Mouse (Mus musculus) small intestine, adult 2 months (tissue): ENCODE measurements around the gene Iqgap1. TPM values are rescaled to one million over a fixed set of nuclear protein-coding genes. Genes with fewer than 3 reads are reported as not detected.

Source experiments
- H3K27ac ChIP-seq: fragments of 200-500 bp; 2 replicates; pipeline ENCODE4 v1.5.1; 2012; ENCODE audit warnings: low read depth, low read length, control low read depth, inconsistent platforms; ENCODE audit not compliant: insufficient read depth
- H3K27me3 ChIP-seq: fragments of 200-500 bp; 2 replicates; pipeline ENCODE4 v1.6.1; 2012; ENCODE audit warnings: mild to moderate bottlenecking, moderate library complexity, low read length, inconsistent platforms; ENCODE audit not compliant: control insufficient read depth, insufficient read depth
- H3K36me3 ChIP-seq: fragments of 200-500 bp; 2 replicates; pipeline ENCODE4 v1.6.1; 2012; ENCODE audit warnings: mild to moderate bottlenecking, low read length, control low read depth, inconsistent platforms; ENCODE audit not compliant: control insufficient read depth, insufficient read depth
- H3K4me1 ChIP-seq: fragments of 200-500 bp; 2 replicates; pipeline ENCODE4 v1.6.1; 2012; ENCODE audit warnings: low read length, inconsistent platforms, mixed read lengths; ENCODE audit not compliant: control insufficient read depth, insufficient read depth, insufficient read length
- H3K4me3 ChIP-seq: fragments of 200-500 bp; 2 replicates; pipeline ENCODE4 v1.5.1; 2012; ENCODE audit warnings: low read depth, mild to moderate bottlenecking, control low read depth, inconsistent platforms, low read length, moderate library complexity
- CTCF ChIP-seq: fragments of 200-500 bp; IDR thresholded peaks from 2 replicates; pipeline ENCODE4 v1.5.1; 2012; ENCODE audit warnings: low read depth, mild to moderate bottlenecking, control low read depth, inconsistent platforms, low read length, moderate library complexity, mixed read lengths; ENCODE audit not compliant: insufficient replicate concordance, insufficient read length; ENCODE audit errors: extremely low read depth
- POLR2A ChIP-seq: fragments of 200-500 bp; IDR thresholded peaks from 2 replicates; pipeline ENCODE4 v1.6.1; 2012; ENCODE audit warnings: low read depth, mild to moderate bottlenecking, control low read depth, inconsistent platforms, low read length, moderate library complexity
- WGBS: fragments of 180-500 bp; shearing (Covaris S2); methylation state at CpG from one replicate; pipeline ENCODE4 v1.1.7; 2018; 5-methylcytosine and 5-hydroxymethylcytosine counted together
- polyA plus RNA-seq: library from polyadenylated mRNA; depleted of rRNA; stranded (reverse); fragments of >200 nt; gene quantifications from 2 replicates; pipeline ENCODE4 v1.2.3, GENCODE M21; 2012

Gene Iqgap1
- polyA plus RNA-seq, 1 experiment, result 28.9 TPM

GRCm38 (mm10) chr7:80711496-80711895 lies 114.3 kb downstream of the Iqgap1 start:
- no peak overlapping the region for H3K27ac ChIP-seq
- peaks cover 41% of the 10 kb centered on the region for H3K36me3 ChIP-seq
- H3K4me1 ChIP-seq, result no peaks in the 10 kb centered on the region
- H3K27me3 ChIP-seq, result no peaks in the 10 kb centered on the region
- WGBS, result 62% methylated on average over 8 of the region's 8 CpGs
- no peak for TF ChIP-seq CTCF
- TF ChIP-seq POLR2A, result no peak
- H3K4me3 ChIP-seq, result no peak overlapping the region

GRCm38 (mm10) chr7:80710333-80710732 lies 115.4 kb downstream of the Iqgap1 start:
- 97% methylated on average over 7 of the region's 7 CpGs for WGBS
- no peaks in the 10 kb centered on the region for H3K27me3 ChIP-seq
- H3K4me1 ChIP-seq, result no peaks in the 10 kb centered on the region
- TF ChIP-seq POLR2A (no peak), CTCF (no peak)
- H3K27ac ChIP-seq, result no peak overlapping the region
- H3K36me3 ChIP-seq, result peaks cover 32% of the 10 kb centered on the region
- H3K4me3 ChIP-seq, result no peak overlapping the region

GRCm38 (mm10) chr7:80704066-80704465 lies 121.7 kb downstream of the Iqgap1 start:
- Histone ChIP-seq H3K27me3 (no peaks in the 10 kb centered on the region), H3K27ac (no peak overlapping the region), H3K36me3 (no peaks in the 10 kb centered on the region), H3K4me3 (no peak overlapping the region), H3K4me1 (no peaks in the 10 kb centered on the region)
- WGBS, result 76% methylated on average over 4 of the region's 4 CpGs
- no peak for TF ChIP-seq CTCF
- no peak for TF ChIP-seq POLR2A

- Histone ChIP-seq H3K27me3 (no peaks in the 10 kb centered on the region), H3K27ac (no peak overlapping the region), H3K36me3 (no peaks in the 10 kb centered on the region), H3K4me3 (no peak overlapping the region), H3K4me1 (no peaks in the 10 kb centered on the region)
- TF ChIP-seq CTCF (no peak), POLR2A (no peak)
- WGBS, result 55% methylated on average over 6 of the region's 6 CpGs
Measured at GRCm38 (mm10) chr7:80702510-80702909, 123.3 kb downstream of the Iqgap1 start.

- H3K36me3 ChIP-seq, result no peaks in the 10 kb centered on the region
- no peak overlapping the region for H3K27ac ChIP-seq
- WGBS, result 62% methylated on average over 8 of the region's 8 CpGs
- no peaks in the 10 kb centered on the region for H3K27me3 ChIP-seq
- TF ChIP-seq CTCF (no peak), POLR2A (no peak)
- no peak overlapping the region for H3K4me3 ChIP-seq
- no peaks in the 10 kb centered on the region for H3K4me1 ChIP-seq
Measured at GRCm38 (mm10) chr7:80699709-80700108, 126.1 kb downstream of the Iqgap1 start.

- no peaks in the 10 kb centered on the region for H3K36me3 ChIP-seq
- 65% methylated on average over 3 of the region's 3 CpGs for WGBS
- H3K27ac ChIP-seq, result no peak overlapping the region
- H3K4me1 ChIP-seq, result no peaks in the 10 kb centered on the region
- H3K27me3 ChIP-seq, result no peaks in the 10 kb centered on the region
- no peak overlapping the region for H3K4me3 ChIP-seq
- TF ChIP-seq CTCF (no peak), POLR2A (no peak)
Measured at GRCm38 (mm10) chr7:80698940-80699339, 126.8 kb downstream of the Iqgap1 start.

GRCm38 (mm10) chr7:80697859-80698258 lies 127.9 kb downstream of the Iqgap1 start:
- H3K4me3 ChIP-seq, result no peak overlapping the region
- no peaks in the 10 kb centered on the region for H3K4me1 ChIP-seq
- WGBS, result 88% methylated on average over 5 of the region's 5 CpGs
- no peaks in the 10 kb centered on the region for H3K27me3 ChIP-seq
- TF ChIP-seq CTCF (no peak), POLR2A (no peak)
- no peaks in the 10 kb centered on the region for H3K36me3 ChIP-seq
- no peak overlapping the region for H3K27ac ChIP-seq

GRCm38 (mm10) chr7:80696903-80697302 lies 128.9 kb downstream of the Iqgap1 start:
- TF ChIP-seq POLR2A (no peak), CTCF (no peak)
- Histone ChIP-seq H3K4me3 (no peak overlapping the region), H3K27me3 (no peaks in the 10 kb centered on the region), H3K36me3 (no peaks in the 10 kb centered on the region), H3K27ac (no peak overlapping the region), H3K4me1 (no peaks in the 10 kb centered on the region)
- WGBS, result 18% methylated on average over 4 of the region's 4 CpGs
